In the genomic region with DNA sequence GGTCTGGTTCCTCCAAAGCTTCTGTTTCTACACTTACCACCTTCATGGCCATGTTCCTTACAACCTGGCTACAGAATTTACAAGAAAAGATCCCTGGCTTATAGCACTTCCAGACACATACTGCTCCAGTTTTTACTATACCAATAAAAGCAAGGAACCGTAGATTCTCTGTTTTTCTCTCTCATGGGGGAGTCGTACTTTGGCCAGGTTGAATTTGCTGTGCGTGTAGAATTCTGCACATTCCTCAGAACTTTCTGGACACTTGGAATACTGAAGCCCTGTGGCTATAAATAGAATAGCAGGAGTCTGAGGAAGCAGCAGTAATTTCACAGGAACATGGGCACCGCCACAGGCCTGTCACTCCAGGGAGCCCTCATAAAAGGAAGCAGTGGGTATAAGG, we compare ENCODE assay signal across 10 mouse cellular contexts.
DNase-seq lines count a peak whose midpoint lies in the region; ATAC-seq lines count a peak whose summit lies in the region.
"Had no signal": no experiment of that assay in that cellular context is flagged by ENCODE, and none has a peak within 500 bp of the region (broad histone marks: within the 10 kb centered on the region; RNA-seq: fewer than 3 reads in every experiment).

No protein-coding gene starts in this region.

- peaks cover 5% of the 10 kb centered on the region; the same call in 1 of the 2 replicates for H3K4me1 ChIP-seq in embryonic facial prominence, embryonic 13.5 days
- peaks cover 4% of the 10 kb centered on the region; the same call in 1 of the 2 replicates for H3K4me1 ChIP-seq in embryonic facial prominence, embryonic 10.5 days
- no peaks in the 10 kb centered on the region for H3K4me1 ChIP-seq in midbrain, embryonic 14.5 days (ENCODE audit: control insufficient read depth, insufficient read depth, low read length)
- H3K4me1 ChIP-seq in midbrain, embryonic 13.5 days (replicated peaks), result no peaks in the 10 kb centered on the region

- no peak overlapping the region for H3K4me3 ChIP-seq in embryonic facial prominence, embryonic 13.5 days
- no peak overlapping the region for H3K4me3 ChIP-seq in embryonic facial prominence, embryonic 10.5 days
- H3K4me3 ChIP-seq in midbrain, embryonic 14.5 days (replicated peaks; ENCODE audit: low read depth, low read length), result no peak overlapping the region
- H3K4me3 ChIP-seq in midbrain, embryonic 13.5 days (replicated peaks), result no peak overlapping the region

- H3K27me3 ChIP-seq in embryonic facial prominence, embryonic 13.5 days, result no peaks in the 10 kb centered on the region
- H3K27me3 ChIP-seq in embryonic facial prominence, embryonic 10.5 days (replicated peaks; ENCODE audit: low read depth, poor library complexity, severe bottlenecking), result no peaks in the 10 kb centered on the region
- no peaks in the 10 kb centered on the region for H3K27me3 ChIP-seq in midbrain, embryonic 14.5 days (ENCODE audit: control insufficient read depth, insufficient read depth, low read length)
- no peaks in the 10 kb centered on the region for H3K27me3 ChIP-seq in midbrain, embryonic 13.5 days

- H3K36me3 ChIP-seq in embryonic facial prominence, embryonic 13.5 days, result 0 out of 2 replicates have a peak, but pooled peaks cover 4% of the 10 kb centered on the region
- no peaks in the 10 kb centered on the region for H3K36me3 ChIP-seq in embryonic facial prominence, embryonic 10.5 days (replicated peaks)
- no peaks in the 10 kb centered on the region for H3K36me3 ChIP-seq in midbrain, embryonic 14.5 days (ENCODE audit: control insufficient read depth, insufficient read depth, low read length)
- H3K36me3 ChIP-seq in midbrain, embryonic 13.5 days, result no peaks in the 10 kb centered on the region

- H3K9me3 ChIP-seq in embryonic facial prominence, embryonic 13.5 days, result no peaks in the 10 kb centered on the region
- H3K9me3 ChIP-seq in embryonic facial prominence, embryonic 10.5 days, result no peaks in the 10 kb centered on the region
- H3K9me3 ChIP-seq in midbrain, embryonic 14.5 days (ENCODE audit: control insufficient read depth, low read length), result 0 out of 2 replicates have a peak, but pooled peaks cover 4% of the 10 kb centered on the region
- no peaks in the 10 kb centered on the region for H3K9me3 ChIP-seq in midbrain, embryonic 13.5 days

- H3K27ac ChIP-seq in embryonic facial prominence, embryonic 13.5 days, result peak overlapping the region; percentile 39
- H3K27ac ChIP-seq in embryonic facial prominence, embryonic 10.5 days (replicated peaks), result no peak overlapping the region
- no peak overlapping the region for H3K27ac ChIP-seq in midbrain, embryonic 14.5 days (replicated peaks; ENCODE audit: low read depth, low read length)
- no peak overlapping the region for H3K27ac ChIP-seq in midbrain, embryonic 13.5 days

- DNase-seq in embryonic facial prominence, embryonic 10.5 days (ENCODE audit: low spot score), result no peak
- peak; percentile 38 for DNase-seq in midbrain, embryonic 14.5 days
- DNase-seq in kidney, postnatal 10 days, result peak; percentile 29
- DNase-seq in gastrocnemius, postnatal 14 days, result no peak
- DNase-seq in embryo, embryonic 9.5 days (ENCODE audit: extremely low spot score), result no peak
- no peak for DNase-seq in right cerebral cortex, postnatal 36 days (ENCODE audit: low spot score in 2 of 2)
- DNase-seq: forebrain, postnatal 0 days had no signal

- no peak overlapping the region for H3K9ac ChIP-seq in embryonic facial prominence, embryonic 13.5 days
- H3K9ac ChIP-seq in midbrain, embryonic 14.5 days (replicated peaks; ENCODE audit: low read length), result no peak overlapping the region
- no peak overlapping the region for H3K9ac ChIP-seq in midbrain, embryonic 13.5 days (replicated peaks)
- H3K9ac ChIP-seq: forebrain, postnatal 0 days had no signal

- no peak for ATAC-seq in embryonic facial prominence, embryonic 13.5 days (ENCODE audit: insufficient number of reproducible peaks, insufficient read depth, low FRiP score, low TSS enrichment, low read depth)
- ATAC-seq in midbrain, embryonic 14.5 days (ENCODE audit: low FRiP score, low TSS enrichment), result no peak
- ATAC-seq in midbrain, embryonic 13.5 days, result no peak
- ATAC-seq: forebrain, postnatal 0 days; inflammation-experienced regulatory T-cells, adult 6 months had no signal

- no peak overlapping the region for H3K4me2 ChIP-seq in embryonic facial prominence, embryonic 13.5 days
- H3K4me2 ChIP-seq in midbrain, embryonic 14.5 days (ENCODE audit: low read length), result no peak overlapping the region
- H3K4me2 ChIP-seq in midbrain, embryonic 13.5 days (replicated peaks), result no peak overlapping the region

- intact Hi-C loops in gastrocnemius, postnatal 14 days (cut with DNase I; ENCODE audit: low total_unique reads), result no loop called here

- 50% methylated on average over 4 of the region's 4 CpGs for WGBS in embryonic facial prominence, embryonic 13.5 days
- WGBS in embryonic facial prominence, embryonic 10.5 days, result 75% methylated on average over 4 of the region's 4 CpGs
- WGBS in midbrain, embryonic 14.5 days, result 69% methylated on average over 4 of the region's 4 CpGs
- 74% methylated on average over 4 of the region's 4 CpGs for WGBS in midbrain, embryonic 13.5 days

Comparison
In these comparisons a context has a peak if more than half of its experiments do, and no peak if none do; other contexts are left out.
1. DNase-seq: peak in midbrain, embryonic 14.5 days (single experiment) and kidney, postnatal 10 days (single experiment); none in embryonic facial prominence, embryonic 10.5 days (single experiment), gastrocnemius, postnatal 14 days (single experiment), embryo, embryonic 9.5 days (single experiment) and right cerebral cortex, postnatal 36 days (0 of 2).